Mouse (Mus musculus) MEL (cell line): ENCODE measurements around the gene Ppia. TPM values are rescaled to one million over a fixed set of nuclear protein-coding genes. Genes with fewer than 3 reads are reported as not detected.

ENCODE experiments used
- DNase-seq: peaks from one replicate; pipeline ENCODE4 v3.0.0; 2011; ENCODE audit warnings: low read depth, low spot score
- H3K27ac ChIP-seq: 2 replicates; pipeline ENCODE4 v1.5.1; 2012; ENCODE audit warnings: low read depth, mild to moderate bottlenecking, control low read depth, low read length, moderate library complexity; ENCODE audit not compliant: control insufficient read depth
- H3K27me3 ChIP-seq, 2 experiments: fragments of 150-350 bp in 1 of 2; sonication (generic) in 1 of 2; 2 replicates each; pipeline ENCODE4 v1.6.1; 2012; ENCODE audit warnings: low read length in 2 of 2, mild to moderate bottlenecking in 2 of 2, improper control_type of control experiment in 1 of 2, moderate library complexity in 1 of 2; ENCODE audit not compliant: insufficient read depth in 2 of 2, control insufficient read depth in 1 of 2
- H3K36me3 ChIP-seq, 2 experiments: 2 replicates each; pipeline ENCODE4 v1.6.1; 2012 to 2014; ENCODE audit warnings: low read length in 2 of 2, improper control_type of control experiment in 1 of 2, inconsistent platforms in 1 of 2, mild to moderate bottlenecking in 1 of 2; ENCODE audit not compliant: insufficient read depth in 2 of 2, control insufficient read depth in 1 of 2
- H3K4me1 ChIP-seq, 2 experiments: fragments of 150-350 bp in 1 of 2; sonication (generic) in 1 of 2; 2 replicates each; pipeline ENCODE4 v1.6.1; 2012; ENCODE audit warnings: low read length in 2 of 2, improper control_type of control experiment in 1 of 2, mild to moderate bottlenecking in 1 of 2; ENCODE audit not compliant: insufficient read depth in 2 of 2, control insufficient read depth in 1 of 2
- H3K4me3 ChIP-seq, 2 experiments: fragments of 150-350 bp in 1 of 2; sonication (generic) in 1 of 2; 2 replicates each; pipeline ENCODE4 v1.5.1; 2012; ENCODE audit warnings: low read depth in 2 of 2, low read length in 2 of 2, mild to moderate bottlenecking in 2 of 2, moderate library complexity in 2 of 2, control low read depth in 1 of 2, improper control_type of control experiment in 1 of 2; ENCODE audit not compliant: control insufficient read depth in 1 of 2, insufficient read depth in 1 of 2
- H3K79me2 ChIP-seq: 2 replicates; pipeline ENCODE4 v1.6.1; 2012; ENCODE audit warnings: mild to moderate bottlenecking, low read length, moderate library complexity; ENCODE audit not compliant: control insufficient read depth, poor library complexity, insufficient read depth
- H3K9ac ChIP-seq: 2 replicates; pipeline ENCODE4 v1.6.1; 2012; ENCODE audit warnings: low read depth, mild to moderate bottlenecking, control low read depth, low read length, moderate library complexity; ENCODE audit not compliant: control insufficient read depth, poor library complexity, severe bottlenecking
- H3K9me3 ChIP-seq: fragments of 150-350 bp; sonication (generic); replicated peaks from 2 replicates; pipeline ENCODE4 v1.6.1; 2012; ENCODE audit warnings: mild to moderate bottlenecking, low read length, improper control_type of control experiment, moderate library complexity; ENCODE audit not compliant: insufficient read depth
- CTCF ChIP-seq, 3 experiments: IDR thresholded peaks in 2 of 3; conservative IDR thresholded peaks in 1 of 3; 2 replicates each; pipeline ENCODE4 v1.5.1; 2011 to 2012; ENCODE audit warnings: low read length in 3 of 3, low read depth in 2 of 3, mild to moderate bottlenecking in 2 of 3, improper control_type of control experiment in 1 of 3, inconsistent platforms in 1 of 3, mixed read lengths in 1 of 3, moderate library complexity in 1 of 3; ENCODE audit not compliant: control insufficient read depth in 1 of 3, insufficient read depth in 1 of 3, poor library complexity in 1 of 3, severe bottlenecking in 1 of 3
- E2F4 ChIP-seq: IDR thresholded peaks from 2 replicates; pipeline ENCODE4 v1.6.1; 2011; ENCODE audit warnings: low read depth, low read length, improper control_type of control experiment, borderline replicate concordance
- EP300 ChIP-seq, 2 experiments: IDR thresholded peaks; 2 replicates each; pipeline ENCODE4 v1.6.1; 2011; ENCODE audit warnings: improper control_type of control experiment in 2 of 2, low read length in 2 of 2, low read depth in 1 of 2, mild to moderate bottlenecking in 1 of 2
- ETS1 ChIP-seq: IDR thresholded peaks from 2 replicates; pipeline ENCODE4 v1.6.1; 2012; ENCODE audit warnings: low read depth, mild to moderate bottlenecking, inconsistent platforms, low read length, improper control_type of control experiment, moderate library complexity
- JUND ChIP-seq: IDR thresholded peaks from 2 replicates; pipeline ENCODE4 v1.6.1; 2011; ENCODE audit warnings: low read depth, mild to moderate bottlenecking, improper control_type of control experiment, low read length
- MAFK ChIP-seq: IDR thresholded peaks from 2 replicates; pipeline ENCODE4 v1.6.1; 2011; ENCODE audit warnings: low read depth, mild to moderate bottlenecking, low read length, improper control_type of control experiment, borderline replicate concordance
- MAX ChIP-seq: IDR thresholded peaks from 2 replicates; pipeline ENCODE4 v1.6.1; 2011; ENCODE audit warnings: low read length, improper control_type of control experiment
- MEF2A ChIP-seq: IDR thresholded peaks from 2 replicates; pipeline ENCODE4 v1.6.1; 2014; ENCODE audit warnings: low read depth, mild to moderate bottlenecking, inconsistent platforms, low read length, improper control_type of control experiment; ENCODE audit not compliant: poor library complexity, insufficient replicate concordance, severe bottlenecking; ENCODE audit errors: extremely low read depth
- MYB ChIP-seq: IDR thresholded peaks from 2 replicates; pipeline ENCODE4 v1.6.1; 2011; ENCODE audit warnings: mild to moderate bottlenecking, low read depth, low read length, improper control_type of control experiment
- MYC ChIP-seq: IDR thresholded peaks from 2 replicates; pipeline ENCODE4 v1.6.1; 2011; ENCODE audit warnings: low read depth, mild to moderate bottlenecking, low read length, improper control_type of control experiment, moderate library complexity
- POLR2A ChIP-seq, 2 experiments: IDR thresholded peaks; 2 replicates each; pipeline ENCODE4 v1.6.1; 2011 to 2012; ENCODE audit warnings: low read length in 2 of 2, mild to moderate bottlenecking in 2 of 2, control low read depth in 1 of 2, improper control_type of control experiment in 1 of 2, low read depth in 1 of 2, moderate library complexity in 1 of 2; ENCODE audit not compliant: control insufficient read depth in 1 of 2, insufficient read depth in 1 of 2, poor library complexity in 1 of 2
- POLR2AphosphoS2 ChIP-seq: IDR thresholded peaks from 2 replicates; pipeline ENCODE4 v1.6.1; 2011; ENCODE audit warnings: low read length, improper control_type of control experiment
- SIN3A ChIP-seq: IDR thresholded peaks from 2 replicates; pipeline ENCODE4 v1.6.1; 2012; ENCODE audit warnings: low read length, improper control_type of control experiment, inconsistent platforms
- SMC3 ChIP-seq: IDR thresholded peaks from 2 replicates; pipeline ENCODE4 v1.6.1; 2011; ENCODE audit warnings: low read depth, low read length, improper control_type of control experiment
- TAL1 ChIP-seq: IDR thresholded peaks from 2 replicates; pipeline ENCODE4 v1.6.1; 2012; ENCODE audit warnings: mild to moderate bottlenecking, inconsistent platforms, low read length, moderate library complexity, mixed read lengths
- TBP ChIP-seq: IDR thresholded peaks from 2 replicates; pipeline ENCODE4 v1.8.0; 2011; ENCODE audit warnings: low read depth, low read length, improper control_type of control experiment
- TCF12 ChIP-seq: IDR thresholded peaks from 2 replicates; pipeline ENCODE4 v1.6.1; 2014; ENCODE audit warnings: low read depth, mild to moderate bottlenecking, inconsistent platforms, low read length, improper control_type of control experiment, moderate library complexity
- USF1 ChIP-seq: IDR thresholded peaks from 2 replicates; pipeline ENCODE4 v1.6.1; 2014; ENCODE audit warnings: low read depth, mild to moderate bottlenecking, inconsistent platforms, low read length, improper control_type of control experiment, moderate library complexity
- USF2 ChIP-seq, 2 experiments: IDR thresholded peaks; 2 replicates each; pipeline ENCODE4 v1.6.1; 2011 to 2012; ENCODE audit warnings: improper control_type of control experiment in 2 of 2, low read length in 2 of 2, borderline replicate concordance in 1 of 2, inconsistent platforms in 1 of 2, low read depth in 1 of 2, mild to moderate bottlenecking in 1 of 2; ENCODE audit not compliant: insufficient read depth in 1 of 2
- polyA plus RNA-seq, 2 experiments: library from polyadenylated mRNA; stranded (reverse) in 1 of 2; unstranded in 1 of 2; fragments of >175 nt in 1 of 2; fragments of >200 nt in 1 of 2; gene quantifications; 2 replicates each; pipeline versions ENCODE4 v1.2.1 to v1.2.4; 2012; ENCODE audit warnings: low replicate concordance in 2 of 2, low read depth in 1 of 2; ENCODE audit not compliant: insufficient read length in 2 of 2, insufficient read depth in 1 of 2, missing spikeins in 1 of 2
- total RNA-seq: library from RNA; depleted of rRNA; stranded (reverse); fragments of 300-350 nt; gene quantifications from 2 replicates; pipeline ENCODE4 v1.2.3, GENCODE M21; 2012

Gene Ppia
- total and polyA plus RNA-seq, 3 experiments: 3,662 to 7,288 TPM; not detected in 1

DNA sequence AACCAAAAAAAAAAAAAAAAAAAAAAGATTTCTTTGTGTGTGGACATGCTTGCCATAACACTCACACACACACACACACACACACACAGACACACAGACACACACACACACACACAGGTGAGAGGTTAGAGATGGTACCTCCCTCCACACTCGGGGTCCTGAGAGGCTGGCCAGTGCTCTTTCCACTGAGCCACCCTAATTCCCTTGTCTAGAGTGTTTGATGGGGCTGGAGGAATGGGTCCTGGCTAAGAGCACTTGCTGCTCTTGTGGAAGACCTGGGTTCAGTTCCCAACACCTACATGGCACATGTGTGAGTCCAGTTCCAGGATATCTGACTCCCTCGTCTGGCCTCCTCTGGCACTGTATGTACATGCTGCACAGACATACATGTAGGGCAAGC is 22.4 kb downstream of the Ppia start:
- Histone ChIP-seq H3K4me1 (peaks cover 2 to 4% of the 10 kb centered on the region in 2 experiments; a peak in 2 of 4 replicates), H3K4me3 (no peak overlapping the region), H3K9me3 (no peaks in the 10 kb centered on the region), H3K27ac (no peak overlapping the region), H3K27me3 (no peaks in the 10 kb centered on the region), H3K79me2 (peaks cover 2% of the 10 kb centered on the region), H3K9ac (no peak overlapping the region), H3K36me3 (peaks cover 4 to 6% of the 10 kb centered on the region in 2 experiments)
- DNase-seq: no peak
- TF ChIP-seq POLR2A (IDR thresholded peaks at IDR 0.05; ENCODE audit: control insufficient read depth in 1 of 2, insufficient read depth in 1 of 2, low read depth in 1 of 2, low read length in 2 of 2, poor library complexity in 1 of 2) (no peak), MEF2A (no peak), EP300 (IDR thresholded peaks at IDR 0.05; ENCODE audit: low read depth in 1 of 2, low read length in 2 of 2) (no peak), SMC3 (no peak), TCF12 (no peak), E2F4 (no peak), ETS1 (no peak)

DNA sequence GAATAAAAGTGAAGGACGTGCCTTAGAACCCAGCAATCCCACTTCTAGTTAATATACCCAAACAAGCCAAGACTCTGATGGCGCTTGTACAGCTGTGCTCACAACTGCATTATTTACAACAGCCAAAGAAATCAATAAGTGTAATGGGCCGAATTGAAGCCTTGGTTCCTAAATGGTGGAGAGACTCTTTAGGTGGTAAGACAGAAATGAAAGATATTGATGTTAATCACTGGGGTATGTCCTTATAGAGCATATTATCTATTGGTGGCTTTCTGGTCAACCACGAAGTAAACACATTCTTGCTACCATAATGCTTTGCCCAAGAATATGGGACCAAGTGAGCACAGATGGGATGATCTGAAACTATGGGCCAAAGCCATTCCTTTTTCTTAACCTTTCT is 24.9 kb downstream of the Ppia start:
- no peak for TF ChIP-seq MAX
- no peak for TF ChIP-seq JUND
- TF ChIP-seq SMC3: no peak
- TF ChIP-seq MYB: no peak
- no peak for TF ChIP-seq POLR2AphosphoS2
- TF ChIP-seq SIN3A: no peak
- TF ChIP-seq MYC: no peak
- TF ChIP-seq CTCF (IDR thresholded peaks at IDR 0.05 in 2 of 3, conservative IDR thresholded peaks at IDR 0.05 in 1 of 3; ENCODE audit: control insufficient read depth in 1 of 3, insufficient read depth in 1 of 3, low read depth in 2 of 3, low read length in 3 of 3, poor library complexity in 1 of 3, severe bottlenecking in 1 of 3): no peak
- no peak for TF ChIP-seq TAL1
- TF ChIP-seq USF1: no peak
- no peak for TF ChIP-seq MAFK
- no peak for TF ChIP-seq TBP
- TF ChIP-seq ETS1: no peak
- no peak for TF ChIP-seq USF2 (IDR thresholded peaks at IDR 0.05; ENCODE audit: borderline replicate concordance in 1 of 2, insufficient read depth in 1 of 2, low read depth in 1 of 2, low read length in 2 of 2)
- Histone ChIP-seq H3K9me3 (no peaks in the 10 kb centered on the region), H3K27ac (no peak overlapping the region), H3K9ac (no peak overlapping the region), H3K4me1 (peaks cover 2 to 7% of the 10 kb centered on the region in 2 experiments; a peak in 2 of 4 replicates), H3K79me2 (peaks cover 2% of the 10 kb centered on the region), H3K4me3 (no peak overlapping the region), H3K27me3 (no peaks in the 10 kb centered on the region), H3K36me3 (peaks cover 4 to 10% of the 10 kb centered on the region in 2 experiments)
- DNase-seq: no peak
